Mouse (Mus musculus): ENCODE measurements around the gene 4930579G24Rik. TPM values are rescaled to one million over a fixed set of nuclear protein-coding genes. Genes with fewer than 3 reads are reported as not detected.

The 4930579G24Rik gene
- polyA plus RNA-seq, 1 experiment, result 5.1 TPM

DNA sequence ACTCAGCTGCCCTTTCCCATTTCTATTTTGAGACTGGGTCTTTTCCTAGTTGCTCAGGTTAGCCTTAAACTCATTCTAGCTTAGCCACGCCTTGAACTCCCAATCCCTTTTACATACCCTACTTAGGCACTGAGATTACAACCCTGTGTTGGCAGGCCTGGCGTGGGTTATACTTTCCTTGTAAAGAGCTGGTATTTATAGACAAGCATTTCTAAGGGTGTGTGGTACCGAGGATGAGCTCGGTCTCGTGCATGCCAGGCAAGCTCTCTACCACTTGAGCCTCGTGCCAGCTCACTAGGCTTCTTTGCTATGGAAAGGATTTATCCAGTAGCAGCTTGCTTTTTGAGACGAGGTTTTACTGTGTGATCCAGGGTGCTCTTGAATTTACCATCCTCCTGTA lies 33.4 kb upstream of the 4930579G24Rik start:
- TF ChIP-seq CTCF (IDR thresholded peaks at IDR 0.05; ENCODE audit: borderline replicate concordance, insufficient read depth, low read depth, low read length) (no peak), POLR2A (IDR thresholded peaks at IDR 0.05; ENCODE audit: borderline replicate concordance, insufficient read depth, low read length) (no peak)
- DNase-seq, result no peak
- Histone ChIP-seq H3K4me3 (replicated peaks; ENCODE audit: insufficient read depth, low read depth, low read length) (no peak overlapping the region), H3K4me1 (ENCODE audit: control insufficient read depth, insufficient read depth, low read length) (no peaks in the 10 kb centered on the region; the same call in 1 of the 2 replicates), H3K27ac (ENCODE audit: insufficient read depth, low read length) (no peak overlapping the region), H3K27me3 (ENCODE audit: control insufficient read depth, insufficient read depth, low read length) (no peaks in the 10 kb centered on the region)
- WGBS, result 93% methylated on average over 7 of the region's 7 CpGs

DNA sequence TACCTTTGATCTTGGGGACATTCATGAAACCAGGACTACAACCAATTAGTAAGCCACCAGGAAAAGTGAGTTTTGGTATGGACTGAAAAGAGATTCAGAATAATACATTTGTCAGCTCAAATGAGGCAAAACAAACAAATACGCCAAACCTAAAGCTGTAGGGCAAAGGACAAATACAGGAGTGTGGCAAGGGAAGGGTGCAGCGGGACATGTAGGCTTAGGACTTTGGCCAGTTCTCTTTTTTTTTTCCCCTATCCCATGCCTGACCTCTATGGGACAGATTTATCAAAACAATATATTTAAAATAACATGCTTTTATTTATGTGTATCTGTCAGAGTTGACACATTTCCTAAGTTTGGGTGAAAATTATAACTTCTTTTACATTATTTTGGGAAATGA lies 19.0 kb upstream of the 4930579G24Rik start:
- no peaks in the 10 kb centered on the region for H3K4me1 ChIP-seq (ENCODE audit: control insufficient read depth, insufficient read depth, low read length)
- WGBS, result 94% methylated on average over 2 of the region's 2 CpGs
- no peaks in the 10 kb centered on the region for H3K27me3 ChIP-seq (ENCODE audit: control insufficient read depth, insufficient read depth, low read length)
- DNase-seq, result no peak
- H3K27ac ChIP-seq (ENCODE audit: insufficient read depth, low read length), result no peak overlapping the region
- no peak for TF ChIP-seq POLR2A (IDR thresholded peaks at IDR 0.05; ENCODE audit: borderline replicate concordance, insufficient read depth, low read length)
- no peak for TF ChIP-seq CTCF (IDR thresholded peaks at IDR 0.05; ENCODE audit: borderline replicate concordance, insufficient read depth, low read depth, low read length)
- H3K4me3 ChIP-seq (replicated peaks; ENCODE audit: insufficient read depth, low read depth, low read length), result no peak overlapping the region

DNA sequence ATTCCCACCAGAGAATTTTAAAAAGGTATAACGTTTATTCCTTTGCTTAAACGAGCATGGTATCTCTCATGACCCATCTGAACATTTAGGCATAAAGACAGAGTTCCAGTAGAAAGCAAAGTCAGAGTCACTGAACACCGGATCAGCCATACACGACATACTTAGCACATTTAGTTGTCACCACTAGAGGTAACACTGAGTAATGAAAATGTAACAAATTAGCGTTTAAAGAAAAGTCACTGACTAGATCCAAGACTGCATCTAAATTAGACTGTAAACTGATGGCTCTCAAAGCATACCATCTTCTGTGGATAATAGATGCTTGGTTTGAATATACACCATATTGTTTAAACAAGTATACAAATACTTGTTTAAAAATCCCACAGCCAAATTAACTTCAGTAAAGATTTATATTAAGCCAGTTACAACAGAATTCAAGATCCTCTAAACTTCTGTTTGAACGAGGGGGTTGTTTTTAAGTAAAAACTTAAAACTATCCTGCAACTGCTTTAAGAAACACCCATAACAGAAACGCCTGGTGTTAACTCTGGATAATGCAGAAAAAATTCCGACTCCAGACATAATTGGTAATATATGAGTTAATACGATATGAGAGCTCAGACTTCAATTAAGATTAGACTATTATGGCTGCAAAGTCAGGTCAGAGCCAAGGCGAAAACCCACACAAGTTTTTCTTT lies 1.2 kb upstream of the 4930579G24Rik start:
- 10% methylated on average over 10 of the region's 10 CpGs for WGBS
- H3K4me3 ChIP-seq (replicated peaks; ENCODE audit: insufficient read depth, low read depth, low read length), result peak overlapping the region; percentile 72
- no peaks in the 10 kb centered on the region for H3K27me3 ChIP-seq (ENCODE audit: control insufficient read depth, insufficient read depth, low read length)
- H3K4me1 ChIP-seq (ENCODE audit: control insufficient read depth, insufficient read depth, low read length), result no peaks in the 10 kb centered on the region
- no peak overlapping the region for H3K27ac ChIP-seq (ENCODE audit: insufficient read depth, low read length)
- TF ChIP-seq POLR2A (IDR thresholded peaks at IDR 0.05; ENCODE audit: borderline replicate concordance, insufficient read depth, low read length) (no peak), CTCF (IDR thresholded peaks at IDR 0.05; ENCODE audit: borderline replicate concordance, insufficient read depth, low read depth, low read length) (no peak)
- DNase-seq, result no peak

DNA sequence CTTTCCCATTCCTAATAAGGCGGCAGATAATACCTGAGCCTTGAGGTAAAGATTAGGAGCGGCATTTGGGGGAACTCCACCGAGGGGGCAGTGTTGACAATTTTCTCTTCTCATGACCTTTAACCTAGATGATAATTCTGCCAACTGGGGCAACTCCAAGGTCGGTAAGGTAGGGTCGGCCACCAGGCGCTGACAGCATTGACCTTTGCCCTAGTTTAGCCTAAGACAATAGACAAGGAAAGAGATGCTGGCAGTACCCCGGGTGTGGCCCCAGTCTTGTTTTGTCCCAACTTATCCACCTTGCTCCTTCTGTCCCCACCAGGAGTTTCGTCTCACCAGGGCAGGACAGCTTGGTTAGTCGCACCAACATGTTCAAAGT lies 708 bp upstream of the 4930579G24Rik start:
- no peak for DNase-seq
- Histone ChIP-seq H3K27ac (ENCODE audit: insufficient read depth, low read length) (no peak overlapping the region; the same call in 1 of the 2 replicates), H3K4me3 (replicated peaks; ENCODE audit: insufficient read depth, low read depth, low read length) (peak overlapping the region; percentile 72), H3K27me3 (ENCODE audit: control insufficient read depth, insufficient read depth, low read length) (no peaks in the 10 kb centered on the region), H3K4me1 (ENCODE audit: control insufficient read depth, insufficient read depth, low read length) (no peaks in the 10 kb centered on the region)
- 0% methylated on average over 9 of the region's 9 CpGs for WGBS
- TF ChIP-seq POLR2A (IDR thresholded peaks at IDR 0.05; ENCODE audit: borderline replicate concordance, insufficient read depth, low read length) (no peak), CTCF (IDR thresholded peaks at IDR 0.05; ENCODE audit: borderline replicate concordance, insufficient read depth, low read depth, low read length) (no peak)

DNA sequence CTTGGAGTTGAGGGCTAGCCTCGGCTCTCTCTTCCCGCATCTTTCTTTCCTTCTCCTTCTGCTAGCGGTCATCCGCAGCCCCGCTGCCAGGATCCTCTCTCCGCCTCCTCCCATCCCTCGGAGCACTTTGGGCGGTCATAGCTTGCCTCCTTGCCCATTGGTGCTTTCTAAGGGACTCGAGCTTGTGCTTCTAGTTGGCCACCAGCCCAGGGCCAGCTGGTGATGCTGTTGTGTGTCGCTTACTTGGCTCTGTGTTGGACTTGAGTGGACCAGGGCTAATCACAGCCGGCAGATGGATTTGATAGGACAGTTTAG lies 494 bp downstream of the 4930579G24Rik start, which contains the start of gene Etfdh:
Gene Etfdh, minus strand, starts transcription at position 85 of the 315 bp plus-strand sequence.
- Histone ChIP-seq H3K4me3 (replicated peaks; ENCODE audit: insufficient read depth, low read depth, low read length) (peak within 1 kb of the TSS; percentile 74), H3K4me1 (ENCODE audit: control insufficient read depth, insufficient read depth, low read length) (no peaks in the 10 kb centered on the region), H3K27me3 (ENCODE audit: control insufficient read depth, insufficient read depth, low read length) (no peaks in the 10 kb centered on the region), H3K27ac (ENCODE audit: insufficient read depth, low read length) (peak within 1 kb of the TSS; percentile 9)
- peak; percentile 86 to 92 for DNase-seq
- TF ChIP-seq POLR2A (IDR thresholded peaks at IDR 0.05; ENCODE audit: borderline replicate concordance, insufficient read depth, low read length), result no peak
- TF ChIP-seq CTCF (IDR thresholded peaks at IDR 0.05; ENCODE audit: borderline replicate concordance, insufficient read depth, low read depth, low read length), result no peak
- 1% methylated on average over 11 of the region's 11 CpGs for WGBS

DNA sequence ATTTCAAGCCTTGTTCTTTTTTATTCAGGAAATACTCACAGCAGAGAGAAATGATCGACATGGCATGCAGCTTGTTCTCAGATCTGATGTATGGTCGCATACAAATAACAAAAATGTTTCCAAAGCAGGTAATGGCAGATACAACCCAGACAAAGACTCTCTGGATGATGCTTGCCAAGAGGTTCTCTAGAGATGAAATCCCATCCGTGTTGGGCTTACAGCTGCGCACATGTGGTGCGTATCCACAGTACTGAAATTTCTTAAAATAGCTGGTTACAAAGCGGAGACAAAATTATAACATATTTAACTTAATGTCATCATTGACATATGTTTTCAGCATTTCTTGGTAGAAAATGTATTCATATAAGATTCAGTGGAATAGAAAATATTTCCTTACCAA lies 23.2 kb downstream of the 4930579G24Rik start:
- 86% methylated on average over 6 of the region's 6 CpGs for WGBS
- no peak for DNase-seq
- no peaks in the 10 kb centered on the region for H3K4me1 ChIP-seq (ENCODE audit: control insufficient read depth, insufficient read depth, low read length)
- TF ChIP-seq CTCF (IDR thresholded peaks at IDR 0.05; ENCODE audit: borderline replicate concordance, insufficient read depth, low read depth, low read length) (no peak), POLR2A (IDR thresholded peaks at IDR 0.05; ENCODE audit: borderline replicate concordance, insufficient read depth, low read length) (no peak)
- H3K27ac ChIP-seq (ENCODE audit: insufficient read depth, low read length), result no peak overlapping the region
- H3K4me3 ChIP-seq (replicated peaks; ENCODE audit: insufficient read depth, low read depth, low read length), result no peak overlapping the region
- H3K27me3 ChIP-seq (ENCODE audit: control insufficient read depth, insufficient read depth, low read length), result no peaks in the 10 kb centered on the region

DNA sequence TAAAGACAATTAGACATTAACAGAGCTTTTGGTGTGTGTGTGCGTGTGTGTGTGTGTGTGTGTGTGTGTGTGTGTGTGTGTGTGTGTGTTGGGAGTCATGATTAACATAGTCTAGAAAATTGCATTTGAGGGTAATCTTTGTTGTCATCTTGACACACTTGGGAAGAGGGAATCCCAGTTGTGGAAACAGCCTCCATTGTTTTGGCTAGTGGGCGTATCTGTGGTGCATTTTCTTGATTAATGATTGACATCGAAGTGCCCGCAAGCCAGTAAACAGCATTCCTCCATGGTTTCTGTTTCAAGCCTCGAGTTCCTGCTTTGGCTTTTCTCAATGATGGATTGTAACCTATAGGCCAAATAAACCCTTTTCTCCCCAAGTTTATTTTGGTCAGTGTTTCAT lies 27.8 kb downstream of the 4930579G24Rik start:
- no peaks in the 10 kb centered on the region for H3K27me3 ChIP-seq (ENCODE audit: control insufficient read depth, insufficient read depth, low read length)
- no peak overlapping the region for H3K4me3 ChIP-seq (replicated peaks; ENCODE audit: insufficient read depth, low read depth, low read length)
- DNase-seq, result no peak
- H3K4me1 ChIP-seq (ENCODE audit: control insufficient read depth, insufficient read depth, low read length), result no peaks in the 10 kb centered on the region
- H3K27ac ChIP-seq (ENCODE audit: insufficient read depth, low read length), result no peak overlapping the region
- TF ChIP-seq CTCF (IDR thresholded peaks at IDR 0.05; ENCODE audit: borderline replicate concordance, insufficient read depth, low read depth, low read length), result no peak
- TF ChIP-seq POLR2A (IDR thresholded peaks at IDR 0.05; ENCODE audit: borderline replicate concordance, insufficient read depth, low read length), result no peak
- WGBS, result 61% methylated on average over 5 of the region's 5 CpGs

DNA sequence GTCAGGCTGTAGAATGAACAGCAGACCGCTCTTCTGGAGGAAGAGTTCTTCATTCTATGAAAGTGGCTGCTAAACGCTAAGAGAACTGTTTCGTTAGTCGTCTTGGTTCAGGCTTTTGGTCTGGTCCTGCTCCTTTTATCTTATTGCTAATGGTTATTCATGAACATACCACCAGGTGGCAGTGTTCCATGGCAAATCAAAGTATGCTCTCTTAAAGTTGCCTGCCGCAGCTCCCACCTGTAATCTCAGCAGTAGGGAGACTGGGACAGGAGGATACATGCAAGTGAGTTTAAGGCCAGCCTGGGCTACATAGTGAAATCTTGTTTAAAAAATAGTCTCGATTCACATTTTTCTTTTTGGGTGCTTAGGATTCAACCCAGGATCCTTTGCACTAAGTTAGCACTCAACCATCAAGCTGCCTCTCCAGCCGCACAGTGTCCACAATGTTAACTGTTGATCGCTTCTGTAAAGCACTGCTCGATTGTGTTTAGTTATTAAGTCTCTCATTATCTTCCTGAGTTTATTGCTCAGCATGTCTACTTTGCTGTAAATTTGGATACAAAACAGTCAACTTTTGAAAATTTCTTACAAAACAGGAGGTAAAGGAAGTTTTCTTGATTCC lies 36.0 kb downstream of the 4930579G24Rik start:
- Histone ChIP-seq H3K4me3 (replicated peaks; ENCODE audit: insufficient read depth, low read depth, low read length) (no peak overlapping the region), H3K27me3 (ENCODE audit: control insufficient read depth, insufficient read depth, low read length) (no peaks in the 10 kb centered on the region), H3K27ac (ENCODE audit: insufficient read depth, low read length) (no peak overlapping the region), H3K4me1 (ENCODE audit: control insufficient read depth, insufficient read depth, low read length) (no peaks in the 10 kb centered on the region)
- TF ChIP-seq CTCF (IDR thresholded peaks at IDR 0.05; ENCODE audit: borderline replicate concordance, insufficient read depth, low read depth, low read length) (peak; percentile 56), POLR2A (IDR thresholded peaks at IDR 0.05; ENCODE audit: borderline replicate concordance, insufficient read depth, low read length) (no peak)
- WGBS, result 36% methylated on average over 9 of the region's 9 CpGs
- DNase-seq, result peak; percentile 28 to 47
